Mouse (Mus musculus): ENCODE measurements at regions not wholly inside any gene's neighbourhood (a gene's known extent, or its start where the extent isn't known, plus 50 kb on each side); places are given as distances from the start of the nearest gene placed in this dataset.

- in situ Hi-C loops (cut with MboI, MseI), result no loop called here
These were observed 979.5 kb upstream of the Car8 start for GRCm38 (mm10) chr4:9218380-9218779.

GRCm38 (mm10) chr4:9208606-9209005 is 969.8 kb upstream of the Car8 start:
- in situ Hi-C loops (cut with MboI, MseI), result no loop called here

GRCm38 (mm10) chr4:9200012-9200411 is 961.2 kb upstream of the Car8 start:
- in situ Hi-C loops (cut with MboI, MseI), result no loop called here

DNA sequence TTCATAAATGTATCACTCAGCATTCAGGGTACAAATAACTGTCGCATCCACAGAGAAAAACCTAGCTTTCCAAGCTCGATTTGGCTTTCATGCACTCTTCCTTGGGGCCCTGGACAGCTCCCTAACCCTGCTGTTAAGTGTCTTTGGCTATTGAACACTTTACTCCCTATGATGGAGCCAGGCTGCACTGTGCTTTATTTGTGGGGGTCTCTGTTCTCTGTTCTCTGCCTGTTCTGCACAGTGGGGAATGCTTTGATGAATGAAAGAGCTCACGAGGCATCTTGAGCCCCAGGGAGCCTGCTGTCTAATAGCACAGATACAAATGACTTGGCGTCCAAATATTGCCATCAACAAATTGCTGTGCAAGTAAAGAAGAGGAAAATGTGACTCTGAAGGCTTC is 957.6 kb upstream of the Car8 start:
- in situ Hi-C loops (cut with MboI, MseI), result loop anchor here (10.0 kb wide), 1 partner anchor 518 kb away; no protein-coding TSS in a partner anchor

DNA sequence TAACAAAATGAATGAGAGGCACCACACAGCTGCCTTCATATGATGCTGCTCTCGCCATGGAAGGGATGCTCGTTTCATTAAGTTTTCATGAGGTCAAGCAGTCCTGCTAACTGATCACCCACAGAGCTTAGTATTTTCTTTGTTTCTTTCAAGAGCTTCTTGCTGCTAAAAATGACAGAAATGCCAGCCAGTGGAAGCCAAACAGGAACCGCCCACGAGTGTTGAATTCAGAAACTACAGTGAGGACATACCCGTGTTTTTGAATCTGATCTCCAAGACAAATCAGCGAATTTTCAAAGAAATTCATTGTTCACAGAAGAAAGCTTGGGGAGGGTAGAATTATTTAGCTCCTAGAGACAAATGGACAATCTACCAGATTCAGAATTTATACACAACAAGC is 954.3 kb upstream of the Car8 start:
- in situ Hi-C loops (cut with MboI, MseI), result loop anchor here (10.0 kb wide), 1 partner anchor 522 kb away; no protein-coding TSS in a partner anchor

DNA sequence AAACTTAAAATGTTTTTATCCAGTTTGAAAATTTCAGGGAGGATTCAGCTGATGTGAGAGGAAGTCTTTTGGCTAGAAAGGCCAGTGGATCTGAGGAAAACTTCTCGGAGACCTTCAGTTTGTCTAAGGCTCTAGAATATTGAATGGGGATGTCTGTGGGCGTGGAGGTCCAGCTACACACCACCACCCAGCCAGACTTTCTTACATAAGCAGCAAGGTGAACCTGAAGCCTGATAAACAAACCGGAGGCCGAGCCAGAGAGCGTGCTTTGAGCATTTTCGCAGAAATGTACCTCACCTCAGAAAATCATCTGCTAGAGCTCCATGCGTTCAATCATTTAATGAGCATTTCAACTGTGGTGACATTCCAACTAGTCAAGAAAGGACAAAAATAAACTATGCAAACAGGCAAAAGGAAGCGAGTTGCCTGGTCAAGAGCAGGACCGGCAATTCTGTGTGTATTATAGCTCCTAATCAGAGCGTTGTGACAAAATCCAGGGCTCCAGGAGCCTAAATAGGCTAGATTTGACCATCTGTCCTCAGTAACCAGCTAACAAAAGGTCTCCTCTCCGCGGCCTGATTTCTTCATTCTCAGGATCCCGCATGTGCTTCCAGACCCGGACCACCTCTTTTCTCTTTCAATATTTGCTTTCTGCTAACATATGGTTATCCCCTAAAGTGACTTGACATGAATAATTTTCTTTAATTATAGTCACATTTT is 946.5 kb upstream of the Car8 start:
- in situ Hi-C loops (cut with MboI, MseI), result no loop called here

GRCm38 (mm10) chr4:9184451-9185121 is 945.7 kb upstream of the Car8 start:
- in situ Hi-C loops (cut with MboI, MseI), result no loop called here

- in situ Hi-C loops (cut with MboI, MseI), result no loop called here
These were observed 935.5 kb upstream of the Car8 start for GRCm38 (mm10) chr4:9174365-9174764.

- in situ Hi-C loops (cut with MboI, MseI), result no loop called here
These were observed 923.5 kb upstream of the Car8 start for GRCm38 (mm10) chr4:9162374-9162773.

- in situ Hi-C loops (cut with MboI, MseI), result no loop called here
These were observed 922.9 kb upstream of the Car8 start for GRCm38 (mm10) chr4:9161814-9162133.

DNA sequence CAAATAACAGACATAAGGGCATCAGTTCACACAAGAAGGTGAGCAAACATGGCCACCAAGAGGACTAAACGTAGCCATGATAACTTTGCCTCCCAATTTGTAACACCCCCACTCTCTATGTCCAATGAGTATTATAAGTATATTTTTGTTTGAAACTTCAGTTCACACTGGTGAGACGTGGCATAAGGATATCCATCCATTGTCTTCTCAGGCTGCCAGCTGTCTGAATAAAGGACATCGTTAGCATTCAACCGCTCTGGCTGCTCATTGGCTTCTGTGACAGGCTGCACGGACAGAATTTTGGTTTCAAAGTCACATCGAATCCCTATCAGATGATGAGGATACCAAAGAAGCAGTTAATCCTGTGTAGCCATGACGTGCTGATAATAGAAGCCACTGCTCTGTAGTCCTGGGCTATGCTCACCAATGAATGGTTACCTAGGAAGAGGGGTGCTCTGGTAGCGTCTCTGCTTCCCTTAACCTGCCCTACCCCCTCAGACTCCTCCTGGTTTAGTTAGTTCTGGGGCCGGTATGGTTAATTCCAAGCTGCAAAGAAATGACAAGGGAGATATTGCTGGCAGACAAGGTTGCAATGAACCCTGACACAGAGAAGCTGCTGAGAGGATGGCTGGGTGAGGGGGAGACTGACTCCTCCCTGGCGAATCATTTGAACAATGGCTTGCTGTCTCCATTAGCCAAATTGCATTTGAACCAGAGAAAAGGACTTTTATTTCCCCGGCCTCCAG is 922.4 kb upstream of the Car8 start:
- in situ Hi-C loops (cut with MboI, MseI), result no loop called here

DNA sequence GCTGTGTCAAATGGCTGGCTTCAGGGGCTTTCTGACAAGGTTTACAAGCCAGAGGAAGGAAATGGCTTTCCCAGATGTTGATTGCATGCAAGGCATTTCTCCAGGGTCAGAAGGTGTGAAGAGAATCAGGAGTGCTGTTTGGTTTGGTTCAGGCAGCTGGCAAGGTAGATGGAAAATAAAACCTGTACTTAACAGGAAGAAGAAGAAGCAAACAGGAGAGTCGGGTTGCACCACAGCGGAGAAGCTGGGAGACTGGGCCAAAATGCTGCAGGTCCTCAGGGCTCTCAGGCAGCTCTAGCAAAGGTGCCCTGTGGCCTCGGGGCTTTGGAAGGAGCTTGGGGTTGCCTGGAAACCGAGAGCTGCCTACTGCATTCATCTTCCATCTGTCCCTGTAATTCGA is 908.9 kb upstream of the Car8 start:
- in situ Hi-C loops (cut with MboI, MseI), result no loop called here

DNA sequence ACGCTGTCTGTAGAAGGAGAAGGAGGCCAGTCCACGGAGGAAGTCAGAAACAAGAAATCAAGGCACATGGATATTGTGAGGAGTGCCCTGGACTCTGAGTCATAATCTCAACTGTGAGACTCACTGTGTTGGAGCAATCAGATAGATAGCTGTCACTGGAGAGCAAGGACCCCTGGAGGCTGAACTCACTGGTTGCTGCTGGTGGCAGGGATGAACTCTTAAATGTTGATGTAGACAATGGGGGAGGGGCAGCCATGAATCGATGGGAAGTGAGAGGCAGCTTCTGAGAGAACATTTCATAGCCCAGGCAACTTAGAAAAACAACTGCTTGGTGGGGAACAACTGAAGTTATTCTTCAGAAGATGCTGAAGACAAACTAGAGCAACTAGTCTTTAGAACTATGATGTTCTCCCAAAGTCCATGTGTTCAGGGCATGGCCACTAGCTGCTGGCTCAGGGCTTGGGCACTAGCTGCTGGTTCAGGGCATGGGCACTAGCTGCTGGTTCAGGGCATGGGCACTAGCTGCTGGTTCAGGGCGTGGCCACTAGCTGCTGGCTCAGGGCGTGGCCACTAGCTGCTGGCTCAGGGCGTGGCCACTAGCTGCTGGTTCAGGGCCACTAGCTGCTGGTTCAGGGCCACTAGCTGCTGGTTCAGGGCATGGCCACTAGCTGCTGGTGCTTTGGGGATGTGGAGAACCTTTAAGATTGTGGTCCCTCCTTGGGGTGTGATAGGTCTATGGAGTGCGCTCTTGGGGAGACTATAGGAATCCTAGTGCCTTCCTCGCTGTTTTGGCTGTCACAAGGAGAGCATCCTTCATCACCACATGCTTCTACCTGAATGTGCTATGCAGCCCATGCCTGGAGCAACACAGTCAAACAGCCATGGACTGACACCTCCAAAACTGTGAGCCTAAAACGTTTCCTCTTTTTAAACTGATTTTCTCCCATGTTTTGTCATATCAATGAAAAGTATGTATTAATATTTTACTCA is 905.7 kb upstream of the Car8 start:
- in situ Hi-C loops (cut with MboI, MseI), result no loop called here

DNA sequence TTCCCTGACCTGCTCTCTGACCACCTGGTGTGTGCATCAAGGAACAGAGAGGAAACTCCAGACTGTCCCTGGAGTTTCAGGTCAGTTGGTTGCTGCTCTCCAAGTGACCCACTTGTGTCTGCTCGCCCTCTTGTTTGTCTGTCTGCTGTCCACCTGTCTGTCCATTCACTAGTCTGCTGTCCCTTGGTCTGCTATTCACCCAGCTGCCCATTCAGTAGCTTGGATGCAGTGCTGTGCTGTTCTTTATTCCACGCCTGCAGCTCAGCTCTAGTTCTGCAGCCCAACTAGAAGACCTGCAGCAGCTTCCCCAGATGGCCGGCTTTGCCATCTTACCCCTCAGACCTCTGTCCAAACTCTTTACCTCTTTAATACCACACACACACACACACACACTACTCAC is 904.2 kb upstream of the Car8 start:
- in situ Hi-C loops (cut with MboI, MseI), result no loop called here

- in situ Hi-C loops (cut with MboI, MseI), result no loop called here
These were observed 903.3 kb upstream of the Car8 start for GRCm38 (mm10) chr4:9141946-9142683.

- in situ Hi-C loops (cut with MboI, MseI), result no loop called here
These were observed 901.9 kb upstream of the Car8 start for GRCm38 (mm10) chr4:9140691-9141090.

- in situ Hi-C loops (cut with MboI, MseI), result loop anchor here (5.0 to 10.0 kb wide), 3 partner anchors 308 to 1228 kb away; no protein-coding TSS in a partner anchor
These were observed 897.8 kb upstream of the Car8 start for GRCm38 (mm10) chr4:9136657-9137056.

DNA sequence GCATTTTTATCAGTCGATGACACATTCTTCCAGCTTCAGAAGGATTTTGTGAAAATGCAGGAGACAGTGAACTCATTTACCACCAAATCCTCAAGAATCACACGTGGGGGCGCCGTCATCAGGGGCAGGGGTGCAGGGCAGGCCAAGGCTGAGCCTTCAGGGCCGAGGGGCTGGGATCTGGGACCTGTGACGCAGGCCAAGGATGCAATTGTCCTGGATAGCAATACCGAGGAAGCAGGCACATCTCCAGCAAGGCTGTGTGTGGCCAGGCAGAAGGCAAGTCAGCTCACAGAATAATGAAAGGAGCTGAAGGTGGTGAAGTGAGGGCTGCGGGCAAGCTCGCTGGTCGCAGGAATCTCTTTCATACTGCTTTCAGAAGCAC is 897.3 kb upstream of the Car8 start:
- in situ Hi-C loops (cut with MboI, MseI), result loop anchor here (5.0 to 10.0 kb wide), 3 partner anchors 309 to 1229 kb away; no protein-coding TSS in a partner anchor

DNA sequence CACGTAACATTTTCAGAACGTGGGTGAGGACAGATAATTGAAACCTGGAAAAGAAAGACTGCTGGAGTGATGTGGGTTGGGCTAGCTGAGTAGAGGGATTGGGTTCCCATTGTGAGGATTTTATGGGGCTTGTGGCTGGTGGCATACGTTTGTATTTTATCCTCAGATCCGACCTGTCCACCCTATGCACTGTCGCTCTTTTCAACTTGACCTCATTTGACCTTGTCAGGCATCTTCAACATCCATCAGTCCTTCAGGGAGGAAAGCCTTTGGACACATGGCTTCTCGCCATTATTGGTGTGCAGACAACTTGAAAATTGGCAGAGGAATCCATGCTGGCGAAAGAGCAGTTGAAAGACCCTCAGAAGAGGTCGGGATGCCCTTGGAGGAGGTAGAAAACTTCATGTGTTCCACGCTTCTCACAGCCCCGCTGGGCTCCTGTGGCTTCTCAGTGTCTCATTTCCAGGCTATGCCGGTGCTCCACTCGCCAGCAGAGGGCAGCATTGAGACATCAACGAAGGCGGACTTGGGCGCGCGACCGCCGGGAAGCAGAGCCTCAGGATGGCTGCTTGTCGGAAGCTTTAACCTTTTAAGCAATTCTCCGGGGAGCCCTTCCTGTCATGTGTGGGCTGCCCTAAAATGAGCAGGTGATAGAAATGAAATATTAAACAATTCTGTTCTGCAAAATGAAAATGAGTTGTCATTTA is 896.8 kb upstream of the Car8 start:
- in situ Hi-C loops (cut with MboI, MseI), result loop anchor here (5.0 to 10.0 kb wide), 3 partner anchors 309 to 1229 kb away; no protein-coding TSS in a partner anchor

DNA sequence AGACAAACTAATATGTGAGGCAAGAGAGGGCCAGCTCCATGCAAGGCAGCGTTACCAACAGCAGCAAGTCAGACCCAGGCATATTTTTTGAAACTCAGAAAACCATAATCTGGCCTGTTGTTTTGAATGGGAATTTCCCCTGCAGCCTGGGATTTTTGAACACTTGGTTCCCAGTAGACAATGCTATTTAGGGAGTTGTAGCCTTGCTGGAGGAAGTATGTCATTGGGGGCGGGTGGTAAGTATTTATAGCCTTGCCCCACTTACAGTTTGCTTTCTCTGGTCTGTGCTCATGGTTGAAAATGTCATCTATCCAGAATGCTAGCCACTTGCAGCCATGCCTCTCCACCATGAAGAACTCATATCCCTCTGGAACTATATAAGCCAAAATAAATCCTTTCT is 894.9 kb upstream of the Car8 start:
- in situ Hi-C loops (cut with MboI, MseI), result loop anchor here (10.0 kb wide), 2 partner anchors 311 to 1231 kb away; no protein-coding TSS in a partner anchor

Data from regulatory T cell (primary cell).